Mouse (Mus musculus): ENCODE data around the gene Nfkbib. TPM values are rescaled to one million over a fixed set of nuclear protein-coding genes. Genes with fewer than 3 reads are reported as not detected.

The Nfkbib gene
- polyA plus RNA-seq, 1 experiment from 2014 or later = 62.4 TPM

DNA sequence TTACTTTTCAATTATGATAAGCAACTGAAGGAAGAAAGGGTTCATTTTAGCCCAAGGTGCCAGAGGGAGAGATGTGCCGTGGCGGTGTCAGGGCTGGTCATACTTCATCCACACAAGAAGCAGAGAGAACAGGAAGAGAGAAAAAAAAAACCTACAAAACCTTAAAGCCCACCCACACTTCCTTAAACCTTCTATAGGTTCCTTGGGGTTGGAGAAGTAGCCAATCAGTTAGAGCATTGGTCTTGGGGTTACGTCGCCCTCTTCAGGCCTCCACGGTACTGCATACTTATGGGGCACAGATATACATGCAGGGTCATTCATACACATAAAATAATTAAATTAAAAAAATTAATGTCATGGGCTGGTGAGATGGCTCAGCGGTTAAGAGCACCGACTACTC is 45.2 kb downstream of the Nfkbib start:
- WGBS = 95% methylated on average over 7 of the region's 7 CpGs
- Histone ChIP-seq H3K27ac (ENCODE audit: low read depth, low read length) (no peak overlapping the region), H3K4me1 (ENCODE audit: control insufficient read depth, insufficient read depth, low read length) (no peaks in the 10 kb centered on the region), H3K9me3 (replicated peaks; ENCODE audit: control insufficient read depth, low read length) (no peaks in the 10 kb centered on the region), H3K9ac (ENCODE audit: low read length) (no peak overlapping the region), H3K4me3 (ENCODE audit: low read depth, low read length) (no peak overlapping the region), H3K4me2 (ENCODE audit: low read length) (no peak overlapping the region), H3K27me3 (replicated peaks; ENCODE audit: control insufficient read depth, insufficient read depth, low read length) (no peaks in the 10 kb centered on the region), H3K36me3 (ENCODE audit: control insufficient read depth, insufficient read depth, low read length) (no peaks in the 10 kb centered on the region)
- no peak for ATAC-seq
- DNase-seq (ENCODE audit: low spot score) = no peak

DNA sequence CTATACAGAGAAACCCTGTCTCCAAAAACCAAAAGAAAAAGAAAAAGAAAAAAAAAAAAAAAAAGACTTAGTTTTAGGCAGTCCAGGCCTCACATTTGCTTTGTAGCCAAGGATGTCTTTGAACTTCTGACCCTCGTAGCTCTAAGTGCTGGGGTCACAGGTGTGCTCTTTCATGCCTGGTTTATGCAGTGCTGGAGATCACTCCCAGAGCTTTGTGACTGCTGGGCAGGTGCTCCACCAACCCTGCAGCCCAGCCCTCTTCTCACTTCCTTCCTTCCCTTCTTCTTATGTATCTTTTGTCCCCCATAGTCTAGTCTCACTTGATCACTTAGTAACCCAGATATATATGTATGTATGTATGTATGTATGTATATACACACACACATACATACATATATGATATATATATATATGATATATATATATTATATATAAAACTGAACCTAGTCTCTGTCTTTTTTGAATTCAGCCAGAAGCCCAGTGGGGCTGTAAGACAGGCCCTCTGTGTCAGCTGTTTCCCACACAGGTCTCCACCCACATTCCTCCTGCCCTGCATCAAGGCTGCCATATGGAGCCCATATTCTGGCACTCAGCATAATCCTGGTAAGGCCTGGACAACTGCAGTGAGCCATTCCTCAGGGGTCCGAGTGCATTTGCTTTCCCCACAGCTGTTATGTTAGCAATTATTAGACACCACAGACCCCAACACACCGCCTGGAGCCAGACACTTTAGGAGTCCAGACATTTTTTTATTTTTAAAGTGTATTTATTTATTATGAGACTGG is 46.4 kb downstream of the Nfkbib start:
- Histone ChIP-seq H3K9ac (ENCODE audit: low read length) (no peak overlapping the region), H3K9me3 (replicated peaks; ENCODE audit: control insufficient read depth, low read length) (no peaks in the 10 kb centered on the region), H3K27ac (ENCODE audit: low read depth, low read length) (no peak overlapping the region), H3K4me1 (ENCODE audit: control insufficient read depth, insufficient read depth, low read length) (no peaks in the 10 kb centered on the region), H3K4me2 (ENCODE audit: low read length) (no peak overlapping the region), H3K4me3 (ENCODE audit: low read depth, low read length) (no peak overlapping the region), H3K27me3 (replicated peaks; ENCODE audit: control insufficient read depth, insufficient read depth, low read length) (no peaks in the 10 kb centered on the region), H3K36me3 (ENCODE audit: control insufficient read depth, insufficient read depth, low read length) (no peaks in the 10 kb centered on the region)
- ATAC-seq = no peak
- DNase-seq (ENCODE audit: low spot score) = no peak
- WGBS = 89% methylated on average over 3 of the region's 3 CpGs

DNA sequence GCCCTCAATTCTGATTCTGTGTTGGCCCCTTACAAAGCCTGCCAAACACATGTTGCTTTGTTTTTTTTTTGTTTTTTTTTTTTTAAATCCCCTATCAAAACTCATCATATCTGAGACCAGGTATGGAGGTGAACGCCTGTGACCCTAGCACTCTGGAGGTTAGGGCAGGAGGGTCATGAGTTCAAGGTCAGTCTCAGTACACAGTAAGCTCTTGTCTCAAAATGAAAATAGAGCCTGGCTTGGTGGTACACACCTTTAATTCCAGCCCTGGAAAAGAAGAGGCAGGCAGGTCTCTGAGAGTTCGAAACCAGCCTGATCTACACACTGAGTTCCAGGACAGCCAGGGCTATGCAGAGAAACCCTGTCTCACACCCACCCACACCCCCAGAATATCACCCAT is 47.7 kb downstream of the Nfkbib start:
- WGBS = 86% methylated on average over 2 of the region's 2 CpGs
- no peak for ATAC-seq

DNA sequence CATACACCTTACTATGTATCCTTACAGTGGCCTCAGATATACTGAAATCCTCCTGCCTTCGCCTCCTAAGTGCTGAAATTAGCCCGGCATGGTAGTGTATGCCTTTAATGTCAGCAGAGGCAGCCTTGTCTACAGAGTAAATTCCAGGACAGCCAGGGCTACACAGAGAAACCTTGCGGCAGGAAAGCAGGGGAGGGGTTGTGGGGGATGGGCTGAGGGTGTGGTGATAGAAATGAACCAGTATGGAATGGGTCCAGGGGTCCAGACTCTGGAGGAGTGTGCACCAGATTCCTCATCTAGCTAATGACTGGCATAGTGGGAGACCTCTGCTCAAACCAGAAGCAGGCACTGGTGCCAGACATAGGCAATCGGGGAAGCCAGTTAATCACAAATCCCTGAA is 48.2 kb downstream of the Nfkbib start:
- WGBS = 61% methylated on average over 4 of the region's 4 CpGs
- no peaks in the 10 kb centered on the region for H3K36me3 ChIP-seq (ENCODE audit: control insufficient read depth, insufficient read depth, low read length)
- ATAC-seq (no peak), DNase-seq (ENCODE audit: low spot score) (no peak)
- no peak overlapping the region for H3K4me3 ChIP-seq (ENCODE audit: low read depth, low read length)
- H3K9ac ChIP-seq (ENCODE audit: low read length) = no peak overlapping the region
- no peak overlapping the region for H3K4me2 ChIP-seq (ENCODE audit: low read length)
- H3K4me1 ChIP-seq (ENCODE audit: control insufficient read depth, insufficient read depth, low read length) = no peaks in the 10 kb centered on the region
- H3K27ac ChIP-seq (ENCODE audit: low read depth, low read length) = no peak overlapping the region
- H3K27me3 ChIP-seq (replicated peaks; ENCODE audit: control insufficient read depth, insufficient read depth, low read length) = no peaks in the 10 kb centered on the region
- no peaks in the 10 kb centered on the region for H3K9me3 ChIP-seq (replicated peaks; ENCODE audit: control insufficient read depth, low read length)

More for the DNA sequence above, 47.7 kb downstream of the Nfkbib start:
- H3K36me3 ChIP-seq (ENCODE audit: control insufficient read depth, insufficient read depth, low read length) = no peaks in the 10 kb centered on the region
- no peak overlapping the region for H3K4me2 ChIP-seq (ENCODE audit: low read length)
- H3K27ac ChIP-seq (ENCODE audit: low read depth, low read length) = no peak overlapping the region
- no peaks in the 10 kb centered on the region for H3K9me3 ChIP-seq (replicated peaks; ENCODE audit: control insufficient read depth, low read length)
- H3K4me1 ChIP-seq (ENCODE audit: control insufficient read depth, insufficient read depth, low read length) = no peaks in the 10 kb centered on the region
- H3K4me3 ChIP-seq (ENCODE audit: low read depth, low read length) = no peak overlapping the region
- no peaks in the 10 kb centered on the region for H3K27me3 ChIP-seq (replicated peaks; ENCODE audit: control insufficient read depth, insufficient read depth, low read length)
- no peak overlapping the region for H3K9ac ChIP-seq (ENCODE audit: low read length)
- no peak for DNase-seq (ENCODE audit: low spot score)

DNA sequence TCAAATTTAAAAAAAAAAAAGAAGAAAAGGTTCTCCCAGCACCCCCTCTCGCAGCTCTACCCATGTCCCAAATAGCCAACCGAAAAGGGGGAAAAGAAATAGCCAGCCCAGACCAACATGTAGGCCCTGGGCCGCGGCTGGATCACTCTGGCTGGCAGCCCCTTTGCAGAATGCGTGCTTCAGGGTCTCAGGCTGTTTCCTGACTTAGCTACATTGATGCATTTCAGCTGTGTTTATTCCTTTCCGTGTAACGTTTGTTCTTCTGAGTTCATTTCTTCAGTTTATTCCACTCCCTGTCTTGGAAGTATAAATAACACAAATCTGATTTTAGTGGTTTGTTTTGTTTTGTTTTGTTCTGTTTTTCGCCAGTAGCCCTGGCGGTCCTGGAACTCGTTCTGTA is 49.6 kb downstream of the Nfkbib start:
- ATAC-seq = no peak
- H3K4me1 ChIP-seq (ENCODE audit: control insufficient read depth, insufficient read depth, low read length) = no peaks in the 10 kb centered on the region
- H3K4me2 ChIP-seq (ENCODE audit: low read length) = no peak overlapping the region
- no peaks in the 10 kb centered on the region for H3K9me3 ChIP-seq (replicated peaks; ENCODE audit: control insufficient read depth, low read length)
- H3K27ac ChIP-seq (ENCODE audit: low read depth, low read length) = no peak overlapping the region
- no peak overlapping the region for H3K9ac ChIP-seq (ENCODE audit: low read length)
- no peaks in the 10 kb centered on the region for H3K27me3 ChIP-seq (replicated peaks; ENCODE audit: control insufficient read depth, insufficient read depth, low read length)
- 89% methylated on average over 10 of the region's 10 CpGs for WGBS
- no peak overlapping the region for H3K4me3 ChIP-seq (ENCODE audit: low read depth, low read length)
- DNase-seq (ENCODE audit: low spot score) = no peak
- no peaks in the 10 kb centered on the region for H3K36me3 ChIP-seq (ENCODE audit: control insufficient read depth, insufficient read depth, low read length)

DNA sequence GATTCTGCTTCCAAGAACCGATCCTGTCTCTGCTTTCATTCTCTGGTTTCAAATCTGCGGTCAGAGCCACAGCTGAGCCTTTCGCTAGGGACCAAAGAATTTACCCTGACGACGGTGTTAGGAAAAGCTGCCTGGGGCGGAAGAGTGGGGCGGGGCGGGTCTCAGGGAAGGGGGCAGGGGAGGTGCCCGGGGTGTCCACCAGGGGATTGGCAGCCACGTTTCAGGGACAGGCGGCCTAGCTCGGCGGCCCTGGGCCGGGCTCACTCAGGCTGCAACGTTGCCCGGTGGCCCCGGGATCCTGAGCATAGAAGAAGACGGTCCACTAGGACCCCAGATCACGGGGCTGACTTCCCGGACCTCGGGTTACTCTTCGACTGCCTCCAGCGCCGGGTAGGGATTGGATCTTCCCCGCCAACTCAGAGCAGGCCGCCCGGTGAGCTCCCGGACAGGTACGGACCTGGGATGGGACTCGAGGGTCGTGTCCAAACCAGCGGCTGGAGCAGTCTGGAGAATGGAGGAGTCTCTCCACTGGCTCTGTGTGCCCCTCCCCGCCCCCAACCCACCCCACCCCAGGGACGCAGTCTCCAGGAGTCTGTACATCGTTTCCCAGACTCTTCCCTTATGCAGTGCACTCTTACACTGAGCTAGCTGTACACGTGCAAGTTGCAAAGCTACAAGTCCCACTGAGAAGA is 50.6 kb downstream of the Nfkbib start, which contains the start of gene Fbxo17:
TSS of gene Fbxo17 (plus strand) at position 215 of the 692 bp plus-strand sequence.
- Histone ChIP-seq H3K4me2 (ENCODE audit: low read length) (peak within 1 kb of the TSS; percentile 77), H3K4me1 (ENCODE audit: control insufficient read depth, insufficient read depth, low read length) (no peaks in the 10 kb centered on the region), H3K27me3 (replicated peaks; ENCODE audit: control insufficient read depth, insufficient read depth, low read length) (no peaks in the 10 kb centered on the region), H3K4me3 (ENCODE audit: low read depth, low read length) (peak within 1 kb of the TSS; percentile 38), H3K27ac (ENCODE audit: low read depth, low read length) (no peak within 1 kb of the TSS), H3K9me3 (replicated peaks; ENCODE audit: control insufficient read depth, low read length) (no peaks in the 10 kb centered on the region), H3K9ac (ENCODE audit: low read length) (peak within 1 kb of the TSS; percentile 65), H3K36me3 (ENCODE audit: control insufficient read depth, insufficient read depth, low read length) (no peaks in the 10 kb centered on the region)
- peak; percentile 70 for ATAC-seq
- peak; percentile 58 for DNase-seq (ENCODE audit: low spot score)
- WGBS = 3% methylated on average over 33 of the region's 36 CpGs

DNA sequence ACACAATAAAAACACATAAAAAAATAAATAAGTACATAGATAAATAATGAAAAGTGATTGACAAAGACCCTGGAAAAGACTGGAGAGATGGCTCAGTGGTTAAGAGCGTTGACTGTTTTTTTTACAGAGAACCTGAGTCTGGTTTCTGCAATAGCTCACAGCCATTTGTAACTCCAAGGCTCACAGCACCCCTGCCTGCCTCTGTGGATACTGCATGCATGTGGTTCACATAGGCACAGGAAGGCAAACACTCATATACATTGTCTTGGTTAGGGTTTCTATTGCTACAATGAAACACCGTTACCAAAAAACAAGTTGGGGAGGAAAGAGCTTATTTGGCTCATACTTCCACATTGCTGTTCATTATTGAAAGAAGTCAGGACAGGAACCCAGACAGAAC is 51.7 kb downstream of the Nfkbib start:
- DNase-seq (ENCODE audit: low spot score) = no peak
- H3K36me3 ChIP-seq (ENCODE audit: control insufficient read depth, insufficient read depth, low read length) = no peaks in the 10 kb centered on the region
- no peak for ATAC-seq
- no peaks in the 10 kb centered on the region for H3K4me1 ChIP-seq (ENCODE audit: control insufficient read depth, insufficient read depth, low read length)
- WGBS = 94% methylated on average over 2 of the region's 2 CpGs
- H3K4me3 ChIP-seq (ENCODE audit: low read depth, low read length) = no peak overlapping the region
- no peak overlapping the region for H3K9ac ChIP-seq (ENCODE audit: low read length)
- H3K27me3 ChIP-seq (replicated peaks; ENCODE audit: control insufficient read depth, insufficient read depth, low read length) = no peaks in the 10 kb centered on the region
- no peak overlapping the region for H3K4me2 ChIP-seq (ENCODE audit: low read length)
- H3K27ac ChIP-seq (ENCODE audit: low read depth, low read length) = no peak overlapping the region
- H3K9me3 ChIP-seq (replicated peaks; ENCODE audit: control insufficient read depth, low read length) = no peaks in the 10 kb centered on the region

DNA sequence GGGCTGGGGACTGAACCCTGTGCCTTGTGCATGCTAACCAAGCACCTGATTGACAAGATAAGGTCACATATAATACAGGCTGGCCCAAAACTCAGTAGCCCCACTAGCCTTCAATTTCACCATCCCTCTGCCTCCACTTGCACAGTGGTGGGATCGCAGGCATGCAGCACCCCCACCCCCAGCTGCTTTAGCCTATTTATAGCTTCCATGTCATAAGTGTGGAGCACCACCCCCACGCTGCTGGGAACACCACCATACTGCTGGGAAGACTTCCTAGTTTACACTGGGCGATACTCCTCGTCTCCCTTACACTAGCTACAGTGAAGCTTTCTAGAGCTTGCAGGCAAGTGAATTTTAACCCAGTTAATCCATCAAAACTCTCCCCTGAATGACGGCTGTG is 52.6 kb downstream of the Nfkbib start:
- Histone ChIP-seq H3K27ac (ENCODE audit: low read depth, low read length) (no peak overlapping the region), H3K9me3 (replicated peaks; ENCODE audit: control insufficient read depth, low read length) (no peaks in the 10 kb centered on the region), H3K4me2 (ENCODE audit: low read length) (no peak overlapping the region), H3K4me1 (ENCODE audit: control insufficient read depth, insufficient read depth, low read length) (no peaks in the 10 kb centered on the region), H3K27me3 (replicated peaks; ENCODE audit: control insufficient read depth, insufficient read depth, low read length) (no peaks in the 10 kb centered on the region), H3K9ac (ENCODE audit: low read length) (no peak overlapping the region), H3K36me3 (ENCODE audit: control insufficient read depth, insufficient read depth, low read length) (no peaks in the 10 kb centered on the region), H3K4me3 (ENCODE audit: low read depth, low read length) (no peak overlapping the region)
- WGBS = 90% methylated on average over 5 of the region's 5 CpGs
- DNase-seq (ENCODE audit: low spot score) = no peak
- ATAC-seq = no peak

DNA sequence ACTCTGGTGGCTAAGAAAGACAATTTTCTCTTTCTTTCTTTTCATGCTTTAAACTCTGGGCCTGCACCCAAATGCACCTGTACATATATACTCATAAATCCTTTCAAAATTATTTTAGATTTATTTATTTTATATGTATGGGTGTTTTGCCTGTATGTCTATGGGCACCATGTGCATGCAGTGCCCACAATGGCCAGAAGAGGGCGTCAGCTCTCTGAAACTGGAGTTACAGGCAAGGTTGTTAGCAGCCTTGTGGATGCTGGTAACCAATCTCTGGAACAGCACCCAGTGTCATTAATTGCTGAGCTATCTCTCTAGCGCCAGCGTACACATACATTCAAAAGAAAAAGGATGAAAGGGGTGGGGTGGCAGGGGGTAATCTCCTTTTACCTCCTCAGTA is 56.4 kb downstream of the Nfkbib start:
- Histone ChIP-seq H3K27ac (ENCODE audit: low read depth, low read length) (no peak overlapping the region), H3K4me2 (ENCODE audit: low read length) (no peak overlapping the region), H3K4me3 (ENCODE audit: low read depth, low read length) (no peak overlapping the region), H3K9me3 (replicated peaks; ENCODE audit: control insufficient read depth, low read length) (no peaks in the 10 kb centered on the region), H3K4me1 (ENCODE audit: control insufficient read depth, insufficient read depth, low read length) (no peaks in the 10 kb centered on the region), H3K36me3 (ENCODE audit: control insufficient read depth, insufficient read depth, low read length) (no peaks in the 10 kb centered on the region), H3K9ac (ENCODE audit: low read length) (no peak overlapping the region), H3K27me3 (replicated peaks; ENCODE audit: control insufficient read depth, insufficient read depth, low read length) (no peaks in the 10 kb centered on the region)
- 67% methylated on average over 3 of the region's 3 CpGs for WGBS
- ATAC-seq (no peak), DNase-seq (ENCODE audit: low spot score) (no peak)

Measured in forebrain, embryonic 14.5 days (tissue).